33 mouse cellular contexts compared by ENCODE assay signal in the genomic region with DNA sequence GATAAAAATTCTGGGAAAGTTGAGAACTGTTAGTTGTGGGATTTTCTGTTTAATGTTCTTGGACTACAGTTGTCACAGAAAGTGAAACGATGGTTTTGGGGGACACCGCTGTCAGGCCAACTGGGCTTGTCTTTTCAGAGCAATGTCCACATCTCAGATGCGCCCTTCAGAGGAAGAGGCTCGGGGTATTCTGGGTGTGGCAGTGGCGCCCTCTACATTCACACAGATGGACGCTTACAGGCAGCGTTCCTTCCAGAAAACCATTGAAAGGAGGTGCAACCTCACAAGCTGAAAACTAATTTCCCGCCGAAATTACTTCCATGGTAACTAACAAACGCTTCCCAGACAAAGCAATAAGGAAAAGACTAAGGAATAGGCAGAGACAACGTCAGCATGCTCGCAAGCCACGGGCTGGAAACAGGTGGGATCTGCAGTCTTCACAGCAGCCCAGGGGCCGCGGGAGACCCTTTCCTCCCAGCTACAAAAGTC. TPM values are rescaled to one million over a fixed set of nuclear protein-coding genes. Genes with fewer than 3 reads are reported as not detected.
DNase-seq lines count a peak whose midpoint lies in the region; ATAC-seq and TF ChIP-seq lines count a peak whose summit lies in the region.
"Had no signal": no experiment of that assay in that cellular context is flagged by ENCODE, and none has a peak within 500 bp of the region (broad histone marks: within the 10 kb centered on the region; RNA-seq: fewer than 3 reads in every experiment).

No protein-coding gene starts in this region.

- no peak overlapping the region for H3K4me3 ChIP-seq in intestine, embryonic 14.5 days (ENCODE audit: low read depth, low read length)
- no peak overlapping the region for H3K4me3 ChIP-seq in intestine, postnatal 0 days (ENCODE audit: low read depth, low read length)
- H3K4me3 ChIP-seq in liver, postnatal 0 days (ENCODE audit: low read depth, low read length), result no peak overlapping the region
- H3K4me3 ChIP-seq in liver, embryonic 12.5 days, result no peak overlapping the region
- H3K4me3 ChIP-seq: forebrain, embryonic 13.5 days; heart, embryonic 15.5 days; intestine, embryonic 15.5 days; layer of hippocampus, adult 2 months; left cerebral cortex, adult 2 months; midbrain, embryonic 12.5 days; neural tube, embryonic 13.5 days had no signal

- ATAC-seq in intestine, embryonic 14.5 days (replicated peaks; ENCODE audit: low FRiP score, low TSS enrichment, low read depth), result no peak
- no peak for ATAC-seq in intestine, postnatal 0 days
- ATAC-seq in liver, postnatal 0 days, result no peak
- no peak for ATAC-seq in liver, embryonic 12.5 days
- ATAC-seq: forebrain, embryonic 13.5 days; hindbrain, embryonic 16.5 days had no signal

- H3K9ac ChIP-seq in intestine, embryonic 14.5 days (ENCODE audit: low read length), result no peak overlapping the region
- H3K9ac ChIP-seq in intestine, postnatal 0 days (ENCODE audit: low read depth, low read length), result no peak overlapping the region
- H3K9ac ChIP-seq in liver, postnatal 0 days (replicated peaks), result no peak overlapping the region
- H3K9ac ChIP-seq in liver, embryonic 12.5 days, result no peak overlapping the region
- H3K9ac ChIP-seq: forebrain, embryonic 13.5 days; heart, embryonic 15.5 days; intestine, embryonic 15.5 days; midbrain, embryonic 12.5 days; neural tube, embryonic 13.5 days had no signal

- 55% methylated on average over 15 of the region's 15 CpGs for WGBS in intestine, embryonic 14.5 days
- WGBS in intestine, postnatal 0 days, result 48% methylated on average over 15 of the region's 15 CpGs
- WGBS in liver, postnatal 0 days (ENCODE audit: insufficient replicate concordance), result 45% methylated on average over 15 of the region's 15 CpGs
- 38% methylated on average over 15 of the region's 15 CpGs for WGBS in liver, embryonic 12.5 days (ENCODE audit: insufficient replicate concordance)

- no peaks in the 10 kb centered on the region for H3K4me1 ChIP-seq in intestine, embryonic 14.5 days (replicated peaks; ENCODE audit: control insufficient read depth, insufficient read depth, low read length)
- 0 out of 2 replicates have a peak, but pooled peaks cover 5% of the 10 kb centered on the region for H3K4me1 ChIP-seq in intestine, postnatal 0 days (replicated peaks; ENCODE audit: control insufficient read depth, insufficient read depth, low read length)
- H3K4me1 ChIP-seq in liver, postnatal 0 days (ENCODE audit: insufficient read depth), result peaks cover 16% of the 10 kb centered on the region
- peaks cover 35% of the 10 kb centered on the region for H3K4me1 ChIP-seq in liver, embryonic 12.5 days
- H3K4me1 ChIP-seq: forebrain, embryonic 13.5 days; intestine, embryonic 15.5 days; midbrain, embryonic 12.5 days; neural tube, embryonic 13.5 days had no signal

- no peak for TF ChIP-seq EP300 in liver, postnatal 0 days (IDR thresholded peaks at IDR 0.05; ENCODE audit: low read depth)

- no peak for TF ChIP-seq CTCF in intestine, postnatal 0 days (IDR thresholded peaks at IDR 0.05; ENCODE audit: low read depth)
- peak; percentile 33 for TF ChIP-seq CTCF in liver, postnatal 0 days (IDR thresholded peaks at IDR 0.05; ENCODE audit: low read depth)

- DNase-seq in intestine, embryonic 14.5 days (ENCODE audit: low spot score), result peak; percentile 45
- no peak for DNase-seq in liver, postnatal 0 days
- DNase-seq in A20 (ENCODE audit: low read depth, low spot score) (peak; percentile 30), R1 (ENCODE audit: low read depth, low spot score) (peak; percentile 32)
- DNase-seq in urinary bladder, postnatal 10 days (ENCODE audit: low spot score), result no peak
- DNase-seq: adrenal gland, adult 8-10 months; cerebellum, adult 11 months; cerebellum, adult 9-10 months; cerebellum, postnatal 36 days; gastrocnemius, postnatal 10 days; kidney, adult 9 months; kidney, postnatal 25 days; lung, adult 18-20 months; lung, postnatal 36 days; retina, postnatal 1 day; right cerebral cortex, postnatal 14 days; thymus, adult 18-20 months; thymus, postnatal 25 days had no signal

- no peak overlapping the region for H3K27ac ChIP-seq in intestine, embryonic 14.5 days (ENCODE audit: low read depth)
- no peak overlapping the region for H3K27ac ChIP-seq in intestine, postnatal 0 days (ENCODE audit: low read depth, low read length)
- no peak overlapping the region for H3K27ac ChIP-seq in liver, postnatal 0 days (ENCODE audit: low read depth)
- H3K27ac ChIP-seq in liver, embryonic 12.5 days, result no peak overlapping the region
- H3K27ac ChIP-seq: forebrain, embryonic 13.5 days; heart, embryonic 15.5 days; intestine, embryonic 15.5 days; layer of hippocampus, adult 2 months; left cerebral cortex, adult 2 months; midbrain, embryonic 12.5 days; neural tube, embryonic 13.5 days had no signal

- H3K4me2 ChIP-seq in intestine, embryonic 14.5 days (ENCODE audit: low read length), result no peak overlapping the region
- H3K4me2 ChIP-seq in intestine, postnatal 0 days (replicated peaks; ENCODE audit: low read depth), result no peak overlapping the region
- H3K4me2 ChIP-seq in liver, postnatal 0 days (ENCODE audit: low read depth, low read length), result no peak overlapping the region
- H3K4me2 ChIP-seq in liver, embryonic 12.5 days, result no peak overlapping the region
- H3K4me2 ChIP-seq: forebrain, embryonic 13.5 days; heart, embryonic 15.5 days; intestine, embryonic 15.5 days; midbrain, embryonic 12.5 days; neural tube, embryonic 13.5 days had no signal

- no peaks in the 10 kb centered on the region for H3K9me3 ChIP-seq in intestine, embryonic 14.5 days (ENCODE audit: control insufficient read depth, low read length)
- no peaks in the 10 kb centered on the region for H3K9me3 ChIP-seq in intestine, postnatal 0 days (ENCODE audit: control insufficient read depth)
- H3K9me3 ChIP-seq in liver, postnatal 0 days (ENCODE audit: low read length), result no peaks in the 10 kb centered on the region
- H3K9me3 ChIP-seq in liver, embryonic 12.5 days (replicated peaks), result no peaks in the 10 kb centered on the region
- H3K9me3 ChIP-seq: forebrain, embryonic 13.5 days; heart, embryonic 15.5 days; intestine, embryonic 15.5 days; midbrain, embryonic 12.5 days; neural tube, embryonic 13.5 days had no signal

- H3K36me3 ChIP-seq in intestine, embryonic 14.5 days (ENCODE audit: control insufficient read depth, insufficient read depth, low read length), result no peaks in the 10 kb centered on the region
- H3K36me3 ChIP-seq in intestine, postnatal 0 days (ENCODE audit: control insufficient read depth, insufficient read depth), result no peaks in the 10 kb centered on the region
- H3K36me3 ChIP-seq in liver, postnatal 0 days (replicated peaks; ENCODE audit: insufficient read depth, low read length), result no peaks in the 10 kb centered on the region
- no peaks in the 10 kb centered on the region for H3K36me3 ChIP-seq in liver, embryonic 12.5 days
- H3K36me3 ChIP-seq: heart, embryonic 15.5 days; intestine, embryonic 15.5 days; midbrain, embryonic 12.5 days; neural tube, embryonic 13.5 days had no signal

- H3K27me3 ChIP-seq in intestine, embryonic 14.5 days (replicated peaks; ENCODE audit: control insufficient read depth, insufficient read depth, low read length), result no peaks in the 10 kb centered on the region
- H3K27me3 ChIP-seq in intestine, postnatal 0 days (replicated peaks; ENCODE audit: control insufficient read depth, insufficient read depth, low read length), result no peaks in the 10 kb centered on the region
- H3K27me3 ChIP-seq in liver, postnatal 0 days (ENCODE audit: insufficient read depth, low read length), result no peaks in the 10 kb centered on the region
- H3K27me3 ChIP-seq in liver, embryonic 12.5 days (replicated peaks), result peaks cover 5% of the 10 kb centered on the region; the same call in 1 of the 2 replicates
- H3K27me3 ChIP-seq: forebrain, embryonic 13.5 days; heart, embryonic 15.5 days; intestine, embryonic 15.5 days; midbrain, embryonic 12.5 days; neural tube, embryonic 13.5 days had no signal

RNA-seq across cellular contexts. Expression of gene Scgb3a1, which starts 1.1 kb away (rescaled TPM):
- not detected in 2 replicates for polyA plus RNA-seq in intestine, embryonic 14.5 days (2014; fragmentation: Nextera tagmentation; extraction: Ambion mirVana)
- 3.2 and 4.4 TPM in 2 replicates for polyA plus RNA-seq in intestine, postnatal 0 days (2015; fragmentation: Nextera tagmentation; extraction: Ambion mirVana)
- polyA plus RNA-seq in liver, postnatal 0 days (2015; fragmentation: Nextera tagmentation; extraction: Ambion mirVana), result 0.25 and 0.33 TPM in 2 replicates
- not detected in 2 replicates for polyA plus RNA-seq in liver, embryonic 12.5 days (2016; fragmentation: Nextera tagmentation; extraction: Ambion mirVana)
- polyA plus RNA-seq: embryonic facial prominence, embryonic 11.5 days; forebrain, embryonic 13.5 days; gonadal fat pad, adult 2 months; hindbrain, embryonic 11.5 days; hindbrain, embryonic 16.5 days; intestine, embryonic 15.5 days; limb, embryonic 14.5 days; midbrain, embryonic 12.5 days; neural tube, embryonic 13.5 days; stomach, embryonic 14.5 days had no signal

RNA-seq across cellular contexts. Expression of gene Cnot6, which starts 50.2 kb away (rescaled TPM):
- polyA plus RNA-seq in intestine, embryonic 14.5 days (2014; fragmentation: Nextera tagmentation; extraction: Ambion mirVana), result 48.5 and 53.3 TPM in 2 replicates
- 27.2 and 31.3 TPM in 2 replicates for polyA plus RNA-seq in intestine, postnatal 0 days (2015; fragmentation: Nextera tagmentation; extraction: Ambion mirVana)
- 16.9 and 18.1 TPM in 2 replicates for polyA plus RNA-seq in liver, postnatal 0 days (2015; fragmentation: Nextera tagmentation; extraction: Ambion mirVana)
- polyA plus RNA-seq in liver, embryonic 12.5 days (2016; fragmentation: Nextera tagmentation; extraction: Ambion mirVana), result 40.2 and 44.7 TPM in 2 replicates

RNA-seq across cellular contexts. Expression of gene Flt4, which starts 53.3 kb away (rescaled TPM):
- polyA plus RNA-seq in intestine, embryonic 14.5 days (2014; fragmentation: Nextera tagmentation; extraction: Ambion mirVana), result 6.0 and 6.1 TPM in 2 replicates
- 3.9 and 4.0 TPM in 2 replicates for polyA plus RNA-seq in intestine, postnatal 0 days (2015; fragmentation: Nextera tagmentation; extraction: Ambion mirVana)
- 4.3 and 4.9 TPM in 2 replicates for polyA plus RNA-seq in liver, postnatal 0 days (2015; fragmentation: Nextera tagmentation; extraction: Ambion mirVana)
- 4.7 and 4.8 TPM in 2 replicates for polyA plus RNA-seq in liver, embryonic 12.5 days (2016; fragmentation: Nextera tagmentation; extraction: Ambion mirVana)

Comparison
In these comparisons a context has a peak if more than half of its experiments do, and no peak if none do; other contexts are left out.
1. DNase-seq: peak in intestine, embryonic 14.5 days (single experiment), A20 (single experiment) and R1 (single experiment); none in liver, postnatal 0 days (single experiment) and urinary bladder, postnatal 10 days (single experiment).